Mouse (Mus musculus) testis, adult 2 months (tissue): ENCODE measurements around the gene Tsen54.

Source experiments
- CTCF ChIP-seq: fragments of 200-500 bp; IDR thresholded peaks from 2 replicates; pipeline ENCODE4 v1.5.1; 2012; ENCODE audit warnings: low read depth, mild to moderate bottlenecking, inconsistent platforms, low read length, moderate library complexity; ENCODE audit not compliant: control insufficient read depth, insufficient read depth, insufficient replicate concordance
- POLR2A ChIP-seq: fragments of 200-500 bp; IDR thresholded peaks from 2 replicates; pipeline ENCODE4 v1.6.1; 2012; ENCODE audit warnings: low read depth, mild to moderate bottlenecking, inconsistent platforms, low read length, moderate library complexity; ENCODE audit not compliant: control insufficient read depth

DNA sequence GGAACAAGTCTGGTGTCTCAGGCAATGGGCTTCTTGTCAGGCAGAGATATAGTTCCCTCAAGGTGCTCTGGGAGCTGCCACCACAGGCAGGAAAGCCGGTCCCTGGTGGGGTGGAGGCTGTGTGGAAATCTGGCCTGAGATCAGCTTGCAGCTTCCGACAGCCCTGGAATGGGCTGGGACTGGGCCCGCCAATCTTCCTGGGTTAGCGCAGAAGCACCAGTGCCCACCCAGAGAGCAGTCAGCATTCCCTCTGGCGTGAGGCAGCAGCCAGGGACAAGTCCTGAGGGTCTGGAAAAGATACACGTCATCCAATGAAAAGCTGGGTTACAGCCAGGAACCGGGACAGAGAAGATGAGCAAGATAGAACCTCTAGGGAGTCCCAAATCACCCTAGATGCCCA, 2.4 kb upstream of the Tsen54 start:
- TF ChIP-seq CTCF (no peak), POLR2A (no peak)
